Mouse (Mus musculus) kidney, embryonic 16.5 days (tissue): ENCODE measurements around the gene Cacng6. TPM values are rescaled to one million over a fixed set of nuclear protein-coding genes. Genes with fewer than 3 reads are reported as not detected.

Experiments used
- ATAC-seq: fragments of 200-750 bp; cut with Nextera tagmentation; 2 replicates; pipeline ENCODE4 v1.8.0; 2017; ENCODE audit warnings: moderate TSS enrichment; ENCODE audit not compliant: low FRiP score, low TSS enrichment
- H3K27ac ChIP-seq: fragments of 300-500 bp; sonication (generic); 2 replicates; pipeline ENCODE4 v1.5.1; 2014; ENCODE audit warnings: low read length
- H3K27me3 ChIP-seq: fragments of 300-500 bp; sonication (generic); 2 replicates; pipeline ENCODE4 v1.6.1; 2014; ENCODE audit warnings: low read length, control low read depth, mixed read lengths; ENCODE audit not compliant: insufficient read depth
- H3K36me3 ChIP-seq: fragments of 300-500 bp; sonication (generic); 2 replicates; pipeline ENCODE4 v1.6.1; 2014; ENCODE audit warnings: low read length, control low read depth, mixed read lengths; ENCODE audit not compliant: insufficient read depth
- H3K4me1 ChIP-seq: fragments of 300-500 bp; sonication (generic); 2 replicates; pipeline ENCODE4 v1.6.1; 2014; ENCODE audit warnings: low read length, control low read depth, mixed read lengths; ENCODE audit not compliant: insufficient read depth
- H3K4me2 ChIP-seq: fragments of 300-500 bp; sonication (generic); replicated peaks from 2 replicates; pipeline ENCODE4 v1.6.1; 2014; ENCODE audit warnings: low read depth, low read length
- H3K4me3 ChIP-seq: fragments of 300-500 bp; sonication (generic); 2 replicates; pipeline ENCODE4 v1.5.1; 2014; ENCODE audit warnings: mild to moderate bottlenecking, low read length
- H3K9ac ChIP-seq: fragments of 300-500 bp; sonication (generic); replicated peaks from 2 replicates; pipeline ENCODE4 v1.6.1; 2014; ENCODE audit warnings: low read length
- H3K9me3 ChIP-seq: fragments of 300-500 bp; sonication (generic); 2 replicates; pipeline ENCODE4 v1.6.1; 2016; ENCODE audit warnings: low read length, control low read depth
- WGBS: fragments of 180-500 bp; shearing (Covaris S2); extraction: QIAGEN DNeasy Blood & Tissue Kit; methylation state at CpG from one replicate; pipeline ENCODE4 v1.1.7; 2014; 5-methylcytosine and 5-hydroxymethylcytosine counted together
- polyA plus RNA-seq: library from polyadenylated mRNA; unstranded; fragments of >200 nt; fragmentation: Nextera tagmentation; extraction: Ambion mirVana; gene quantifications from 2 replicates; pipeline ENCODE4 v1.2.1, GENCODE M21; 2015

The Cacng6 gene
- polyA plus RNA-seq, 1 experiment from 2014 or later, result 0.22 TPM

DNA sequence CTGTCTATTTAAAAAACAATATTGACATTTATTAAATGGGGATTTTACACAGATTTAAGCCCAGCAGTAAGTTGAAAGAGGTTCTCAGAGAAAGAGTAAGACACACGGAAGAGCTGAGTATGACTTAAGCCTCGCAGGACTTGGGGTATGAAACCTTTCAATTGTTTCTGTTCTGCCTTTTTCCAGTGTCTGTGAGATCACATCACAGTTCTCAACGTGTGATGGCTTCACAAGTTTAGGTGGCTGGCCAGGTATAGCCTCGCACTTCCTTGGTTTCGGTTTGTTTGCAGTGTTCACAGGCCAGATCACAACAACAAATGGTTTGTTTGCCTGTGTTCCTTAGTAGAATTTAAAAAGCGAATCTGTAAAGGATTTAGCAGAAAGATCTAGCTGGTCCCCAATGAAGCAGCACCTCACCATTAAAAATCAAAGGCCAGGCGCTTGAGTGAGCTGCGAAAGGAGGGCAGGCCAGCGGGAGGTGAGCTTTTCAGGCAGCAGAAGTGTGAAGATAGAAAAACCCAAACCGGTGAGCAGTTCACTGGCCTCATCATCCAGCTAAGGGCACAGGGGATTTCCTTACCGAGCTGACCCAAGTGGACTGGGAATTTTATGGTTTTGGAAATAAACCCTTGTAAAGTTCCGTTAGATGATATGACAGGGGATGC is 29.0 kb downstream of the Cacng6 start:
- Histone ChIP-seq H3K4me2 (no peak overlapping the region), H3K9me3 (no peaks in the 10 kb centered on the region), H3K27me3 (no peaks in the 10 kb centered on the region), H3K9ac (no peak overlapping the region), H3K36me3 (no peaks in the 10 kb centered on the region), H3K4me3 (no peak overlapping the region), H3K4me1 (no peaks in the 10 kb centered on the region), H3K27ac (no peak overlapping the region)
- no peak for ATAC-seq
- 45% methylated on average over 12 of the region's 12 CpGs for WGBS

DNA sequence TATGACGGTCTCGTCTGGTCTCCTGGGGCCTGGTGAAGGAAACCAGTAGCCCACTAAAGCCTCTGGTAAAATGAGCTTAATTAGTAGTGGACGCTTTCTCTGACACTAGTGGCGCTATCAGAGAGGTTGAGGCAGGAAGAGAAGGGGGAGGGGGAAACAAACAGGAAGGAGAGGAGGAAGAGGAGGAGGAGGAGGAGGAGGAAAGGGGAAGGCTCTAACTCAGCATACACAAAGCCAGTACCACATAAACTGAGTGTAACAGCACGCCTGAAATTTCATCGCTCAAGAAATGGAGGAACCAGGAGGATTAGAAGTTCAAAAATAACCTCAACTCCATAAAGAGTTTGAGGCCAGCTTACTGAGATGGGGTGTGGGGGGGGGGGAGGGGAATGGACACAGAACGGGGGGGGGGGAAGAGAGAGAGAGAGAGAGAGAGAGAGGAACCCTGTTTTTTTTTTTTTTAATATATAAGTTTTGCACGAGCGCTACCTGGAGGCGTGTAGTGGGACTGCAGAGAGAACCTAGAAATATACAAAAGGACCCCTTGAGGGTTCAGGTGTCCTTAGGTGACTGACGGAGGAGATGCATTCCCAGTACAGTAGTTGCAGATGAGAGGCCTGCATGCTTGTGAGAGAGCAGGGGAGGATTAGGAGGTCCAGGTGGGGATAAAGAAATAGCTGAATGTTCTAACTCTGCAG is 29.6 kb downstream of the Cacng6 start:
- Histone ChIP-seq H3K4me1 (no peaks in the 10 kb centered on the region), H3K4me3 (no peak overlapping the region), H3K9ac (no peak overlapping the region), H3K36me3 (no peaks in the 10 kb centered on the region), H3K9me3 (no peaks in the 10 kb centered on the region), H3K27me3 (no peaks in the 10 kb centered on the region), H3K4me2 (no peak overlapping the region), H3K27ac (no peak overlapping the region)
- no peak for ATAC-seq
- 52% methylated on average over 11 of the region's 11 CpGs for WGBS

DNA sequence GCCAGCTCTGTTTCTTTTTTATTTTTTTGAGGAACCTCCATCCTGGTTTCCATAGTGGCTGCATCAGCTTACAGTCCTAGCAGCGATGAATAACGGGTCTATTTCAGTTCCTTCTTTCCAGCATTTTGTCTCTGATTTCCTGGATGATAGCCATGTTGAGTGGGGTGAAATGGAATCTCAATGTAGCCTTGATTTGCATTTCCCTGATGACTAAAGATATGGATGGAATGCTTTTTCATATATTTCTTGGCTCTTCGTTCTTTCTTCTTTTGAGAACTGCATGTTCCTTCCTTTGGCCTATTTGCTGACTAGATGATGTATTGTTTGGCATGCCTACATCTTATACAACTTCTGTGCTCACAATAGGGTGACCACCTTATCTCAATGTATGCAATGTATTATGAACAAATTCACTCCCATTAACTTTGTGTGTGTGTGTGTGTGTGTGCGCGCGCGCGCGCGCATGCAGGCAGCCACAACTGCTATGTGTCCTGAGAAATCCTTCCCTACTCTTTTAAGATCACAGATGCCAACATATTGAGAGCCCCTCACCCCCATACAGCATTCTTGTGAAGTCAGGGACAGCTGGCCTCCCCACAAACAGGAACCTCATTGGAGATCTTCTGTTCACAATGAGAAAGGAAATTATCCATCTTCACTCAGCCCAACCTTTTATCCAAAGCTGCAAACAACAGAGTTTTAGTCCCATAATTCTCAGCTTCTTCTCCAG is 33.3 kb downstream of the Cacng6 start:
- Histone ChIP-seq H3K27ac (no peak overlapping the region), H3K4me2 (no peak overlapping the region), H3K27me3 (no peaks in the 10 kb centered on the region), H3K4me3 (no peak overlapping the region), H3K9ac (no peak overlapping the region), H3K4me1 (no peaks in the 10 kb centered on the region), H3K36me3 (no peaks in the 10 kb centered on the region), H3K9me3 (no peaks in the 10 kb centered on the region)
- no peak for ATAC-seq
- WGBS, result 91% methylated on average over 10 of the region's 10 CpGs

DNA sequence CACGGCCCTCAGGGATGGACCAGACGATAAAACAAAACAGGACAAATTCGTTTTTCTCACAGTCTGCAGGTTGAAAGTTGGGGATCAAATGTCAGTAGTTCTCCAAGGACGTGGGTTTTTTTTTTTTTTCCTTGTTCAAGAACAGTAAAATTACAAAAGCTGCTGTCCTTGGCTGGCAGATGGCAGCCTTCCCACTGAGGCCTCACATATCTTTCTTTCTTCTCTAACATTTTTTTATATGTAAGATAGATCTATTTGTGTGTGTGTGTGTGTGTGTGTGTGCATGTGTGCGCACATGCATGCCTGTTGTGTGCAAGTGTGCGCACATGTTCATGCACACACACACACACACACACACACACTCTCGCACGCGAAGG is 33.8 kb downstream of the Cacng6 start:
- Histone ChIP-seq H3K27me3 (no peaks in the 10 kb centered on the region), H3K4me2 (no peak overlapping the region), H3K9me3 (no peaks in the 10 kb centered on the region), H3K36me3 (no peaks in the 10 kb centered on the region), H3K9ac (no peak overlapping the region), H3K4me3 (no peak overlapping the region), H3K27ac (no peak overlapping the region), H3K4me1 (no peaks in the 10 kb centered on the region)
- no peak for ATAC-seq
- WGBS, result 67% methylated on average over 9 of the region's 9 CpGs

DNA sequence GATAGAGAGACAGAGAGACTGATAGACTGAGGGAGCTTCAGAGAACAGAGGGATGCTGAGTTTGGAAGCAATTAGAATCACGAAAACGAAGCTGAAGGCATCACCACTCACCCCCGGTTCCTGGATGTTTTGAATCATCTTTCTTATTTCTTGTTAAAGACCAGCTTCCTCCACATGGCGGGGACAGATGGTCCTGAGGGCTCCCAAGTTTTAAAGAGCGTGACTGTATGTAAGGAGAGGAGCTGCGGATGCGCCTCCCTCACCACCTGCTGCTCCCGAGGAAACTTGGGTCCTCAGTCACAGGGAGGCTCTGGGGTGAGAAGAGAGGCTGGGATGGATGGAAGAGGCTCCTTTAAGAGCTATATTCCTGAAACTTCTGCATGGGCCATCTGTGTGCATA is 36.3 kb downstream of the Cacng6 start:
- H3K4me1 ChIP-seq, result no peaks in the 10 kb centered on the region
- no peak overlapping the region for H3K9ac ChIP-seq
- H3K36me3 ChIP-seq, result no peaks in the 10 kb centered on the region
- no peak overlapping the region for H3K27ac ChIP-seq
- no peak overlapping the region for H3K4me2 ChIP-seq
- no peaks in the 10 kb centered on the region for H3K27me3 ChIP-seq
- no peak overlapping the region for H3K4me3 ChIP-seq
- H3K9me3 ChIP-seq, result no peaks in the 10 kb centered on the region
- WGBS, result 85% methylated on average over 8 of the region's 8 CpGs
- ATAC-seq, result no peak

DNA sequence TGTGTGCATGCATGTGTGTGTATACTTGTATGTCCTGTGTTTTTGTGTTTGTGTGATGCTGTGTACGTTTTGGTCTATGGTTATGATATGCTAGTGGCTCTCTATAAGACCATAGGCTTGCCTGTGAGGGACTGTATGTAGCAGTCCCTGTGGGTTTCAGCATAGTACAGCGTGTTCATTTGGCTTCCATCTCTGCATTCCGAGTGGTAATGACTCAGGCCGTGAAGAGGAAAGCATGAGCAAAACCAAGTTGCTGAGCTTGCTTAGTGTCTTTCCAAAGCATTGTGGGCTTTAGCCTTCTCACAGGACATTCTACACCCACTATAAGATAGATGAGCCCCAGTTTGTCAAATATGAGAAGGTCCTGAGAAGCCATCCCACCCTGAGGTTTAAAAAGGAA is 39.3 kb downstream of the Cacng6 start:
- no peak overlapping the region for H3K4me2 ChIP-seq
- H3K27me3 ChIP-seq, result no peaks in the 10 kb centered on the region
- no peaks in the 10 kb centered on the region for H3K36me3 ChIP-seq
- H3K9me3 ChIP-seq, result no peaks in the 10 kb centered on the region
- 86% methylated on average over 4 of the region's 4 CpGs for WGBS
- H3K9ac ChIP-seq, result no peak overlapping the region
- H3K4me3 ChIP-seq, result no peak overlapping the region
- ATAC-seq, result no peak
- no peak overlapping the region for H3K27ac ChIP-seq
- H3K4me1 ChIP-seq, result no peaks in the 10 kb centered on the region

DNA sequence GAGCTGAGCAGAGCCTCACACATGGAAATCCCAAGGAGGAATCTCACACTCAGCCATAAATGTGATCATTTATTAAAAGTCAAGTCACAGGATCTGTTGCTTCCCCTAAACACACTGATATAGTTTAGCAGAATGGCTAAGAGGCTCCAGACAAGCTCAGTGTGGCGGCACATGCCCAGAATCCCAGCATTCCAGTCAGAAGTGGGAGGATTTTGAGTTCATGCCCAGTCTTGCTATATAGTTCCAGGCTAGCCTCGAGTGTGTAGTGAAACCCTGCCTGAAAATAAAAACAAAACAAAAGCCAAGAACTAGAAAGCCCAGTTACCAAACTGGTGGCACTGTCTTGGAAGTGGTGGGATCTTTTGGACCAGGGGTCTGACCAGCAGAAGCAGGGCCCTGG is 44.6 kb downstream of the Cacng6 start:
- Histone ChIP-seq H3K27me3 (no peaks in the 10 kb centered on the region), H3K4me3 (no peak overlapping the region), H3K27ac (no peak overlapping the region), H3K36me3 (no peaks in the 10 kb centered on the region), H3K9ac (no peak overlapping the region), H3K9me3 (no peaks in the 10 kb centered on the region), H3K4me2 (no peak overlapping the region), H3K4me1 (no peaks in the 10 kb centered on the region)
- 65% methylated on average over 2 of the region's 2 CpGs for WGBS
- ATAC-seq, result no peak

DNA sequence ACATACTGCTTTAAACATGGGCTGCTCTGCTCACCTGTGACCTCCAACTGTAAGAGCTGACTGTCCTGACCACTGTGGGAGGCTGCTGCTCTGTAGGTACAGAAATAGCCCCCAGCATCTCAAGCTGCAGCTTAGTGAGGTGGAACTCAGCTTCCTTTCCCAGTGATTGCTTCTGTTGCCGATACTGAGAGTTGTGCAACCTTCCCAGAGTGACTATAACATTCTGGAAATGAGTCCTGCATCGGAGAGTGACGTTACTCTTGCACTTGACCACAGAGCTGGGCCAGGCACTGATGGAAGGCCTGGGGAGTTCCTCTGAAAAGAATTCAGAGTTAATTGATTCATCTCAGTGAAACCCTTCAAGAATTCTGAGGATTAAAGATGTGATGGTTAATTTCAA is 48.8 kb downstream of the Cacng6 start:
- no peaks in the 10 kb centered on the region for H3K9me3 ChIP-seq
- H3K4me1 ChIP-seq, result peaks cover 3% of the 10 kb centered on the region; the same call in 1 of the 2 replicates
- no peaks in the 10 kb centered on the region for H3K27me3 ChIP-seq
- H3K4me2 ChIP-seq, result no peak overlapping the region
- no peak for ATAC-seq
- H3K27ac ChIP-seq, result no peak overlapping the region
- WGBS, result 71% methylated on average over 3 of the region's 3 CpGs
- H3K4me3 ChIP-seq, result no peak overlapping the region
- H3K9ac ChIP-seq, result no peak overlapping the region
- H3K36me3 ChIP-seq, result no peaks in the 10 kb centered on the region

DNA sequence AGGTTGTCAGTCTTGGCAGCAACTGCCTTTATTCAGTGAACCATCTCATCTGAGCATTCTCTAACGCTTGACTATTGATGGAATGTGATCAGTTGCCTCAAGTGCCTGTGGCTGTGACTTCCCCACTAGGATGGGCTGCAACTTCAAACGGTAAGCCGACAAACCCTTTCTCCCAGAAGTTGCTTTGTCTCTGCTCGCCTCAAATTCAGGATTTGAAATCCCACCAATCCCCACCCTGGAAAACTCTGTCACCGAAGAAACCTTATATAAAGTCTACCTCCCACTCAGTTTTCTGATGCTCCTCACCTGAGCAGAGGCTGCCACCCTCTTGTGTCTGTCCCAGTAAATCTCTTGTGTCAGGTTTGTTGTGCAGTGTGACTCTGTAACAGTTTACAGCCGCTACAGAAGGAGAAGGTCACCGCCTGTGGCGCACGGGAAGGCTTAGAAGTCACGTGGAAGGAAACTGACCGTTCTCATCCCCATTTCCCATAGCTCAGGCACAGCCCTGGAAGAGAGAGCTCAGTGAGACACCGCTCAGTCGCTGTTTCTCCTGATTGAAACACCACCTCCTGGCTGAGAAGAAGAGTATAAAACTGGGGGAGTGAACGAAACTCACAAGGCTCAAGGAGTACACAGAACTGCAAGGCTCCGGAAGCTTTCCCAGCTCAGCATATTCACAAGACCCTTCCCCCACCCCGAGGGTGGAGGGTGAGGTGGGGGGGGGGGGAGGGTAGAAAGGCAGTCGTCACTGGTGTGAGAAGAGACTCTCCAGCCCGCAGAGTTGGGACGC is 50.5 kb downstream of the Cacng6 start:
- Histone ChIP-seq H3K9me3 (no peaks in the 10 kb centered on the region), H3K36me3 (no peaks in the 10 kb centered on the region), H3K4me1 (peaks cover 3% of the 10 kb centered on the region; the same call in 1 of the 2 replicates), H3K27ac (no peak overlapping the region), H3K9ac (no peak overlapping the region), H3K27me3 (no peaks in the 10 kb centered on the region), H3K4me3 (0 out of 2 replicates have a peak overlapping the region, but pooled peaks have one; percentile 10), H3K4me2 (peak overlapping the region; percentile 24)
- ATAC-seq, result peak; percentile 65; the same call in 1 of the 2 replicates
- 5% methylated on average over 19 of the region's 19 CpGs for WGBS
